Mouse (Mus musculus): ENCODE data around the gene Cops4.

Cops4 gene

GRCm38 (mm10) chr5:100518049-100519026 is at the start of gene Cops4:
Gene Cops4, plus strand, starts transcription at chr5:100518309.
- in situ Hi-C loops (cut with MboI, MseI): loop anchor here (5.0 to 25.0 kb wide), 2 partner anchors 86 to 481 kb away; partner anchors contain the start of genes Enoph1 and Hnrnpdl

- in situ Hi-C loops (cut with MboI, MseI): no loop called here
These were observed 41.8 kb upstream of the Cops4 start for GRCm38 (mm10) chr5:100476328-100476727.

GRCm38 (mm10) chr5:100477604-100478003 is 40.5 kb upstream of the Cops4 start:
- in situ Hi-C loops (cut with MboI, MseI): no loop called here

- in situ Hi-C loops (cut with MboI, MseI): no loop called here
These were observed 34.5 kb upstream of the Cops4 start for GRCm38 (mm10) chr5:100483569-100483968.

GRCm38 (mm10) chr5:100487120-100487519 is 31.0 kb upstream of the Cops4 start:
- in situ Hi-C loops (cut with MboI, MseI): no loop called here

- in situ Hi-C loops (cut with MboI, MseI): no loop called here
These were observed 29.9 kb upstream of the Cops4 start for GRCm38 (mm10) chr5:100488231-100488630.

- in situ Hi-C loops (cut with MboI, MseI): no loop called here
These were observed 28.8 kb upstream of the Cops4 start for GRCm38 (mm10) chr5:100489340-100489739.

- in situ Hi-C loops (cut with MboI, MseI): loop anchor here (10.0 kb wide), 2 partner anchors 57 to 517 kb away; partner anchors contain the start of genes 4930524J08Rik and Hnrnpd
These were observed 26.4 kb upstream of the Cops4 start for GRCm38 (mm10) chr5:100491704-100492103.

GRCm38 (mm10) chr5:100498436-100499180 is 19.5 kb upstream of the Cops4 start:
- in situ Hi-C loops (cut with MboI, MseI): loop anchor here (10.0 kb wide), 2 partner anchors 64 to 524 kb away; partner anchors contain the start of genes 4930524J08Rik and Hnrnpd

GRCm38 (mm10) chr5:100499243-100499642 is 18.9 kb upstream of the Cops4 start:
- in situ Hi-C loops (cut with MboI, MseI): loop anchor here (10.0 kb wide), 2 partner anchors 64 to 524 kb away; partner anchors contain the start of genes 4930524J08Rik and Hnrnpd

- in situ Hi-C loops (cut with MboI, MseI): loop anchor here (10.0 to 25.0 kb wide), 3 partner anchors 65 to 525 kb away; partner anchors contain the start of genes 4930524J08Rik, Enoph1, Hnrnpd and Hnrnpdl
These were observed 18.2 kb upstream of the Cops4 start for GRCm38 (mm10) chr5:100499831-100500304.

- in situ Hi-C loops (cut with MboI, MseI): loop anchor here (25.0 kb wide), 1 partner anchor 463 kb away; the partner anchor contains the start of genes Enoph1 and Hnrnpdl
These were observed 17.6 kb upstream of the Cops4 start, which contains the start of gene Lin54 for GRCm38 (mm10) chr5:100500458-100500961. Gene Lin54, minus strand, starts transcription at chr5:100500639.

- in situ Hi-C loops (cut with MboI, MseI): loop anchor here (25.0 kb wide), 1 partner anchor 464 kb away; the partner anchor contains the start of genes Enoph1 and Hnrnpdl
These were observed 16.8 kb upstream of the Cops4 start for GRCm38 (mm10) chr5:100501267-100501666.

- in situ Hi-C loops (cut with MboI, MseI): loop anchor here (25.0 kb wide), 1 partner anchor 472 kb away; the partner anchor contains the start of genes Enoph1 and Hnrnpdl
These were observed 8.9 kb upstream of the Cops4 start for GRCm38 (mm10) chr5:100509247-100509646.

- in situ Hi-C loops (cut with MboI, MseI): loop anchor here (25.0 kb wide), 1 partner anchor 475 kb away; the partner anchor contains the start of genes Enoph1 and Hnrnpdl
These were observed 5.5 kb upstream of the Cops4 start for GRCm38 (mm10) chr5:100512576-100512975.

- in situ Hi-C loops (cut with MboI, MseI): loop anchor here (5.0 to 25.0 kb wide), 2 partner anchors 87 to 482 kb away; partner anchors contain the start of genes Enoph1 and Hnrnpdl
These were observed 910 bp downstream of the Cops4 start for GRCm38 (mm10) chr5:100519027-100519411.

- in situ Hi-C loops (cut with MboI, MseI): loop anchor here (25.0 kb wide), 1 partner anchor 483 kb away; the partner anchor contains the start of genes Enoph1 and Hnrnpdl
These were observed 2.1 kb downstream of the Cops4 start for GRCm38 (mm10) chr5:100520223-100520622.

- in situ Hi-C loops (cut with MboI, MseI): loop anchor here (25.0 kb wide), 1 partner anchor 486 kb away; the partner anchor contains the start of genes Enoph1 and Hnrnpdl
These were observed 5.2 kb downstream of the Cops4 start for GRCm38 (mm10) chr5:100523331-100523730.

- in situ Hi-C loops (cut with MboI, MseI): loop anchor here (25.0 kb wide), 1 partner anchor 488 kb away; the partner anchor contains the start of genes Enoph1 and Hnrnpdl
These were observed 6.8 kb downstream of the Cops4 start for GRCm38 (mm10) chr5:100524921-100525320.

- in situ Hi-C loops (cut with MboI, MseI): no loop called here
These were observed 7.5 kb downstream of the Cops4 start for GRCm38 (mm10) chr5:100525620-100526019.

All from T-helper 2 cell (primary cell).